Mouse (Mus musculus): ENCODE data around the gene Rad51b. TPM values are rescaled to one million over a fixed set of nuclear protein-coding genes. Genes with fewer than 3 reads are reported as not detected.

Gene Rad51b
- polyA plus RNA-seq, 1 experiment: 13.8 TPM

DNA sequence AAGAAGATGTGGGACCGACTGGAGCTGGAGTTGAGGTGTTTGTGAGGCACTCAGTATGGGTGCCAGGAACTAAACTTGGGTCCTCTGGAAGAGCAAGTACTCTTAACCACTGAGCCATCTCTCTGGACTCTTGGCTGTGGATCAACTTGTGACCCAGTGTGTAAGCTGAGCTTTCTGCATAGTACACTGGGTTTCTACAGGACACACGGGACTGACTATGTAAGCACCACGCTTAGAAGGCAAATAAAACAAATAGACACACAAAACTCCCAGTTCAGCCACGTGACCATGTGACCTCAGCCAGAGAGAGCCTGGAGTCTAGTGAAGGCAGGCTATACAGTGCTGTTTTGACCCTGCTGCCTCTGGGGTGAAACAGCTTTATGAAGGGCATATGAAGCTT lies 24.5 kb upstream of the Rad51b start:
- Histone ChIP-seq H3K36me3 (ENCODE audit: control insufficient read depth, insufficient read depth, low read length, poor library complexity, severe bottlenecking) (peaks cover 21% of the 10 kb centered on the region), H3K4me3 (ENCODE audit: low read depth, low read length) (no peak overlapping the region), H3K9ac (ENCODE audit: low read depth, poor library complexity, severe bottlenecking) (no peak overlapping the region), H3K27me3 (ENCODE audit: control insufficient read depth, insufficient read depth, low read length, poor library complexity, severe bottlenecking) (no peaks in the 10 kb centered on the region), H3K4me1 (ENCODE audit: control insufficient read depth, insufficient read depth, low read length) (no peaks in the 10 kb centered on the region), H3K9me3 (replicated peaks; ENCODE audit: control insufficient read depth, insufficient read depth, low read length, poor library complexity, severe bottlenecking) (no peaks in the 10 kb centered on the region), H3K27ac (ENCODE audit: insufficient read depth, low read length) (no peak overlapping the region)
- TF ChIP-seq CTCF (IDR thresholded peaks at IDR 0.05; ENCODE audit: low read depth, low read length): no peak
- TF ChIP-seq POLR2A (IDR thresholded peaks at IDR 0.05; ENCODE audit: insufficient read depth, low read length): no peak
- TF ChIP-seq EP300 (IDR thresholded peaks at IDR 0.05; ENCODE audit: insufficient read depth, low read depth, low read length): no peak

DNA sequence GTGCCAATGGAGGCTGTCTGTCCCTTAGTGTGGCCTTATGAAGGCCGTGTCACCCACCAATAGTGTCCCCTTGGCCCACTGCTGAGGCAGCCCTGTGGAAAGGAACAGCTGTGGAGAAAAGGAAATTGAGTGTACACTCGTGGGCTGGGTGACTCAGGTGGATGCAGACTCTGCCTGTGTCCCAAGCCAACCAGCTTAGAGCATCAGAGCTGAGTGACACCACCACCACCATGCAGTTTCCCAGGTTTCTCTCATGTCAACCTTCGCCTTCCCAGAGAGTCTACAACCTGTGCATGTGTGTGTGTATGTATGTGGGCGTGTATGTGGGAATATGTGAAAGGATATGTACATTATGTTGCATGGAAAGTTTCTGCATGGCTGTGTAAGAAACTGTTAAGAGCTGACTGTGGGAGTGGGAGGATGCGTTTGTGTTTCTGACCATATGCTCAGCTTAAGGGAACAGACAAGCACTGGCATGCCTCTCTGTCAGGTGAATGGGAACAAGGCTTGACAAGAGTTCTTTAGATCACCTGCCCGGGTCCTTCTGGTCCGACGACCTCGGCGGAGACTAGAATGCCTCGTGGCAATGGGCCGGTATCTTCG lies 17.5 kb upstream of the Rad51b start:
- H3K36me3 ChIP-seq (ENCODE audit: control insufficient read depth, insufficient read depth, low read length, poor library complexity, severe bottlenecking): peaks cover 3% of the 10 kb centered on the region; the same call in 1 of the 2 replicates
- no peaks in the 10 kb centered on the region for H3K9me3 ChIP-seq (replicated peaks; ENCODE audit: control insufficient read depth, insufficient read depth, low read length, poor library complexity, severe bottlenecking)
- TF ChIP-seq CTCF (IDR thresholded peaks at IDR 0.05; ENCODE audit: low read depth, low read length) (no peak), EP300 (IDR thresholded peaks at IDR 0.05; ENCODE audit: insufficient read depth, low read depth, low read length) (no peak), POLR2A (IDR thresholded peaks at IDR 0.05; ENCODE audit: insufficient read depth, low read length) (no peak)

DNA sequence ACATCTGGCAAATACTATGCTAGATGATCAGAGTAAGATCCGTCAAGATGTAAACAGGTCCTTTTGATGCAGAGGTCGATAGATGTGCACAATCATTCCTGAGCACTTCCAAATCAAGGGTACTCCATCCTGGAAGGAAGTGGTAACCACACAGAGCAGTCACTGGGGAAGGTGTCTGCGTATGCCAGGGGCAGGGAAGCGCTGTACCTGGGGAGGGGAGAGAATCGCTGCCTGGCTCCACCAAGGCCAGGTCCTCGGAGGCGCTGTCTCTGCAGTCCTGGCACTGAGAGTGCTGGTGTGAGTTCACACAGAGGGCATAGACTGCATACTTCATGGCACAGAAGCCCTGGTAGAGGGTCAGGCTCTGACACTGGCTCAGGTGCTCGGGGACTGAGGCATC lies 14.5 kb upstream of the Rad51b start:
- Histone ChIP-seq H3K4me1 (ENCODE audit: control insufficient read depth, insufficient read depth, low read length) (no peaks in the 10 kb centered on the region), H3K27ac (ENCODE audit: insufficient read depth, low read length) (no peak overlapping the region), H3K4me3 (ENCODE audit: low read depth, low read length) (no peak overlapping the region), H3K9me3 (replicated peaks; ENCODE audit: control insufficient read depth, insufficient read depth, low read length, poor library complexity, severe bottlenecking) (no peaks in the 10 kb centered on the region), H3K9ac (ENCODE audit: low read depth, poor library complexity, severe bottlenecking) (no peak overlapping the region), H3K36me3 (ENCODE audit: control insufficient read depth, insufficient read depth, low read length, poor library complexity, severe bottlenecking) (peaks cover 11% of the 10 kb centered on the region), H3K27me3 (ENCODE audit: control insufficient read depth, insufficient read depth, low read length, poor library complexity, severe bottlenecking) (no peaks in the 10 kb centered on the region)
- TF ChIP-seq EP300 (IDR thresholded peaks at IDR 0.05; ENCODE audit: insufficient read depth, low read depth, low read length): no peak
- TF ChIP-seq POLR2A (IDR thresholded peaks at IDR 0.05; ENCODE audit: insufficient read depth, low read length): no peak
- TF ChIP-seq CTCF (IDR thresholded peaks at IDR 0.05; ENCODE audit: low read depth, low read length): no peak

More for the DNA sequence above, 17.5 kb upstream of the Rad51b start:
- Histone ChIP-seq H3K4me3 (ENCODE audit: low read depth, low read length) (peak overlapping the region; percentile 13), H3K9ac (ENCODE audit: low read depth, poor library complexity, severe bottlenecking) (no peak overlapping the region), H3K27ac (ENCODE audit: insufficient read depth, low read length) (no peak overlapping the region), H3K27me3 (ENCODE audit: control insufficient read depth, insufficient read depth, low read length, poor library complexity, severe bottlenecking) (no peaks in the 10 kb centered on the region), H3K4me1 (ENCODE audit: control insufficient read depth, insufficient read depth, low read length) (no peaks in the 10 kb centered on the region)

DNA sequence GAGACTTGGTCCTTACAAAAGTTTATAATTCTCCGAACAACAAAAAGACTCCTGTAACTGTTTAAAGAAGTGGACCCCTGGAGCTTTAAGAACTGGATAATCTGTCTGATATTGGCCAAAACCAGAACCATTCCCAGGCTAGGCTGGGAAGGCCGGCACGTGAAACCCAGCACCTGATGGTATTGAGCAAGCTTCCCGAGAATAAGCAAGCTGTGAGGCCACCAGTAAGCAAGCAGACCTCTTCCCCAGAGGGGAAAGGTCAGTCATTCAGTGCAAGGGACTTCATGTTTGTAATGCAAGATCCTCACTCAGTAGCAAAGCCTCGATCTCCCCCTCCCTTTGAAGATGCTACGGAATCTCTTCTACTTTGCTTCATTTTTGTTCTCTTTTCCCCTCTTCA lies 4.2 kb upstream of the Rad51b start:
- H3K27me3 ChIP-seq (ENCODE audit: control insufficient read depth, insufficient read depth, low read length, poor library complexity, severe bottlenecking): no peaks in the 10 kb centered on the region
- TF ChIP-seq POLR2A (IDR thresholded peaks at IDR 0.05; ENCODE audit: insufficient read depth, low read length) (no peak), CTCF (IDR thresholded peaks at IDR 0.05; ENCODE audit: low read depth, low read length) (no peak), EP300 (IDR thresholded peaks at IDR 0.05; ENCODE audit: insufficient read depth, low read depth, low read length) (no peak)
- no peak overlapping the region for H3K9ac ChIP-seq (ENCODE audit: low read depth, poor library complexity, severe bottlenecking)
- no peaks in the 10 kb centered on the region for H3K9me3 ChIP-seq (replicated peaks; ENCODE audit: control insufficient read depth, insufficient read depth, low read length, poor library complexity, severe bottlenecking)
- H3K4me3 ChIP-seq (ENCODE audit: low read depth, low read length): no peak overlapping the region
- no peaks in the 10 kb centered on the region; the same call in 1 of the 2 replicates for H3K36me3 ChIP-seq (ENCODE audit: control insufficient read depth, insufficient read depth, low read length, poor library complexity, severe bottlenecking)
- no peaks in the 10 kb centered on the region for H3K4me1 ChIP-seq (ENCODE audit: control insufficient read depth, insufficient read depth, low read length)
- H3K27ac ChIP-seq (ENCODE audit: insufficient read depth, low read length): no peak overlapping the region

DNA sequence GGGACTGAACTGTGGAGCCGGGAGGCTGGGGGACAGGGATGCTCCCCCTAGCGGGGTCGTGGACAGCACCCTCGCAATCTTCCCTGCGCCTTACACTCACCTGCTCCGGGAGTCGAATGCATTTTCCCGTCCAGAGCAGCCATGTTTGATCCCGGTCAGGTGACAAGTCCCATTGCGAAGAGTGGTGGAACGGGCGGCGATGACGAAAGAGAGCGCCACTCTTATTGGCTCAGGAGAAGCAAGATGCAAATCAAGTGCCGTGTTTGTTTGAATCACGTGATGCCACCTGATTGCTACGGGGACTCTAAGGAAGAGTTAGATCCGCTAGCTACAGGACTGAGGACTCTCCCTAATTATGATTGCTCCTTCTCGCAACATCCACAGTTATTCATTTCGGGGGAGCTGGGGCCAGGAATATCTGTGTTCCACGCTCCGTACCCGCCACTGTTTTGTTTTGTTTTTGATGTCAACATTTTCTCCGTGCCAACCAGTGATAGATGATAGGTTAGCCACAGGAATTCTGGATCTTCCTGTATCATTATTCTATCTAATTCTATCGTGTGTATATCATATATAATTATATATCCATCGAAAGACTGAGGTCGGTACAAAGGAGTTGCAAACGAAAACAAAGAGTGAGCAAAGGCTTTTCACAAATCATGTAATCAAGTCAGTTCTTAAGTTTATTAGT lies 811 bp upstream of the Rad51b start, which contains the start of gene Zfyve26:
Gene Zfyve26, minus strand, starts transcription at position 179 of the 691 bp plus-strand sequence.
- TF ChIP-seq CTCF (IDR thresholded peaks at IDR 0.05; ENCODE audit: low read depth, low read length): peak; percentile 31
- TF ChIP-seq POLR2A (IDR thresholded peaks at IDR 0.05; ENCODE audit: insufficient read depth, low read length): no peak
- peak within 1 kb of the TSS; percentile 89 for H3K4me3 ChIP-seq (ENCODE audit: low read depth, low read length)
- H3K4me1 ChIP-seq (ENCODE audit: control insufficient read depth, insufficient read depth, low read length): no peaks in the 10 kb centered on the region
- H3K9ac ChIP-seq (ENCODE audit: low read depth, poor library complexity, severe bottlenecking): peak within 1 kb of the TSS; percentile 74
- H3K27me3 ChIP-seq (ENCODE audit: control insufficient read depth, insufficient read depth, low read length, poor library complexity, severe bottlenecking): no peaks in the 10 kb centered on the region
- H3K36me3 ChIP-seq (ENCODE audit: control insufficient read depth, insufficient read depth, low read length, poor library complexity, severe bottlenecking): peaks cover 3% of the 10 kb centered on the region
- H3K27ac ChIP-seq (ENCODE audit: insufficient read depth, low read length): peak within 1 kb of the TSS; percentile 59
- no peaks in the 10 kb centered on the region for H3K9me3 ChIP-seq (replicated peaks; ENCODE audit: control insufficient read depth, insufficient read depth, low read length, poor library complexity, severe bottlenecking)
